Mouse (Mus musculus): ENCODE measurements around the gene Lasp1. TPM values are rescaled to one million over a fixed set of nuclear protein-coding genes. Genes with fewer than 3 reads are reported as not detected.

Lasp1 gene
- total RNA-seq, 2 experiments from 2014 or later: 41.3 to 46.2 TPM

- DNase-seq (ENCODE audit: low spot score): no peak
These were observed 9.9 kb downstream of the Lasp1 start for GRCm38 (mm10) chr11:97808621-97809234.

DNA sequence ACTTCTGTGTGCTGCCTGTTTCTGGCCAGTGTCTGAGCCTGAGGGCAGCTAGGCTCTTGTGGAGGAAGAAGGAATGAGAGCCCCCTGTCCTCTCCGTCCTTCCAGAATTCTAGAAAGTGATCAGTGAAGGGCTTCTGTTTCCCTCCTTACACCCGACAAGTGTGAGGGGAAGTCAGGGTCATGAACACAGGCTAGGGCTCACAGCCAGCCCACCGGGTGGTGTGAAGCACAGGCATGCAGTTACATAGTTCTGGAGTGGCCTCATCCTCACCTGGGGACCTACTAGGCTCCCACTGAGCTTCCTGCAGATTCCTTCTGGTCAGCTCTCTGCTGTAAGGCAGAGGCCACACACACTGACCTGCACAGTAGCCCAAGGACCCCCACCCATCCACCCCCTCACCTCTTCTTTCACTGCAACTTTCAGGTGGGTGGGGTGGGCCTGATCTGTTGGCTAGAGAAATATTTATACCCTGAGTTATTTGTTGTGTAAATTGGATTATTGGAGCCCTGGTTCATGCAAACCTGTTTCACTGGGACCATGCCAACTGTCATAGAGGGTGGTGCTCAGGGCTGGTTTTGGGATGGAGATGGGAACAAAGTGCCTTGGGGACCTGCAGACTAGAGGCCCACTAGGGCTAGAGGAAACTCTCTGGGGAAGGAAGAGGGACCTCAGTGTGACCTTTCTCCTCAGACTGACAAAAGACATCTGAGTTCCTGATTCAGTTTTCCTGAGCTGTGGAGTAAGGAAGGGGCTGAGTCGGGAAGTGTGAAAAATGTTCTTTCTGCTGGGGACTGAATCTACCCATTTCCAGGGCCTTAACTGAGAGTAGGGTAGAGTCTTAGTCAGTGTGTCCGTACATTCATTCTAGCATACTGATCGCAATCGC is 10.7 kb downstream of the Lasp1 start:
- intact Hi-C loops (cut with DNase I): no loop called here
- no peak for DNase-seq (ENCODE audit: low spot score)

More at GRCm38 (mm10) chr11:97808621-97809234, 9.9 kb downstream of the Lasp1 start:
- intact Hi-C loops (cut with DNase I): no loop called here

DNA sequence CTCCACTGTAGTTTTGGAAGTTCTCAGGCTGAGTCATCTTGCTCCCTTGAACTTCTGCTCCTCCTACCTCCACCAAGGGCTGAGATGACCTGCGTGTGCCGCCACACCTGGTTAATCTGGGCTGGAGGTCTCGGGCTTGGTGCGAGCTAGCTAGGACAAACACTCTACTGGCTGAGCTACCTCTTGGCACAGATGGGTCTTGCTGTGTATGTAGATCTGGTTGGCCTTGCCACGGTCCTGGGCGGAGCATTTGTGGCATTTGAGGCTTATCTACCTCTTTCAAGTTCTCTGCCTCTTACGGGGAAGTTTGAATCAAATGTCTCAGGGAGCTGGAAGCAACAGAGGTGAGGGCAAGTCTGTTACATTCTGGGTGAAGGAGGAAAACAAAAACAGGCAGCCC is 11.6 kb downstream of the Lasp1 start:
- no peak for DNase-seq (ENCODE audit: low spot score)
- intact Hi-C loops (cut with DNase I): no loop called here

DNA sequence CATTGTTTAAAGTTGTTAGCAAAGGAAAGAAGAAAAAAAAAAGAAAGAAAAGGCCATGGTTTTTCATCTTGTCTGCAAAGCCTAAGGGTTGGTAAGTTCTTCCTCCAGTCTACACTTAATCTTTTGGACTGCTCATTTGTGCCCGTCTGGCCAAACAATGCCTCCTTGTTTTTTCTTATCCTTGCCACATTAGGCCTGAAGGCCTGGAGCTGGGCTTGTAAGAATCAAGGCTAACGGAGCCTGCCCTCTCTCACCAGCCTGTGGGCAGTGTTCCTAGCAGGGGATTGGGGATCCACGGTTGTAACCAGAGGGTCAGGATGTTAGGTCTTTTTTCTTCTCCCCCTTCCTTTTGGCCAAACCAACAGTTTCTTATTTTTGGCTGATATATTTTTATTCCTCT is 12.2 kb downstream of the Lasp1 start:
- intact Hi-C loops (cut with DNase I): no loop called here
- DNase-seq (ENCODE audit: low spot score): no peak

DNA sequence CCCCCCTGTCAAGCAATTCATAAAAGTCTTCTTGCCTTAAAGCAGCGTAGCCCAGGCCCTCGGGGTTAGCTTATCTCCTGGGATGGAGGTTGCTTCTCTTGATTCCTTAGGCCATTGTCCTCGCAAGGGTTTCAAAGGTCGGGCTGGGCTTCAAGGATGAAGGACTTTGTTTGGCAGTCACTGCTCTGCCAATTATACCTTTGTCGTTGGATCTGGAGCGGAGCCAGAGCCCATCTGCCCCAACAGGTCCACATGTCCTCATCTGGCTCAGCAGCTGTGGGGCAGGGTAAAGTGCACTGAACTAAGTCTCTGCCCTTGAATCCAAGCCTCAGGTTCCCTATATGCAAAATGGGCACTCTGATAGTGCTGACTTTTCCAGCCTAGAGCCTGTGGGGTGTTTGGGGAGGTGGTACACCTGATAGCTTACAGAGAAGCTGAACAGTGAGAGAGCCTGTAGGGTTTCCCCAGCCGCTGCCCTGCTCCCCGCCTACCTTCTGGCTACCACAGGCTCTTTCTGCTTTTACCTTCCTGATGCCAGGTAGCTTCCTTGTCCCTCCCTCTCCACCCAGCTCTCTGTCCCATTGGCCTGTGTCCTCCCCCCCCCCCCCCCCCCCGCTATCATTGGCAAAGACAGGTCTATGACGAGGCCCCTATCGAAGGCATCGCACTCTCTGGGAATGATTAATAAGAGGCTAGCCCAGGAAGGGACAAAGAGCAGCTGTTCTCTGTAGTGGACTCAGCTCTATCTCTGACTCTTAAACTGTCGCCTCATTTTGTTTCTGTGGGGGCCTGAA is 13.0 kb downstream of the Lasp1 start:
- no peak for DNase-seq (ENCODE audit: low spot score)
- intact Hi-C loops (cut with DNase I): no loop called here

- no peak for DNase-seq (ENCODE audit: low spot score)
- intact Hi-C loops (cut with DNase I): no loop called here
These were observed 13.7 kb downstream of the Lasp1 start for GRCm38 (mm10) chr11:97812491-97812921.

DNA sequence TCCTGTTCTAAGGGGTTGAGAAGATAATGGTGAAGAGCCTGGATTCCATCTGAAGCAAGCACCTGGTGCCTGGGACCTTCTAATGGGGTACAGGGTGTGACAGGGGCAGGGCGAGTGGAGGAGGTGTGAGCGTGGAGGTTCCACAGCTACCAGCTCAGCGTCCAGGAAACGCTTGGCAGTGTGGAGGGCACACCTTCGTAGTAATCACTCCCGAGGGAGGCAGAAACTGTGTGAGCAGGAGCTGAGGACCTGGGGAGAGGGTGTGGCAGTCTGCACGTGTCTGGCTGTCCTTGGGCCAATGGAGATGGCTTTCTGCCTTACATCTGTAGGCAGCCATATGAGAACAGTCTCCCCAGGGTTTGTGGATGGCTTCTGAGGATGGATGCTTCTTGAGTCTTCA is 14.3 kb downstream of the Lasp1 start:
- intact Hi-C loops (cut with DNase I): no loop called here
- no peak for DNase-seq (ENCODE audit: low spot score)

GRCm38 (mm10) chr11:97813746-97814515 is 15.1 kb downstream of the Lasp1 start:
- no peak for DNase-seq (ENCODE audit: low spot score)
- intact Hi-C loops (cut with DNase I): no loop called here

DNA sequence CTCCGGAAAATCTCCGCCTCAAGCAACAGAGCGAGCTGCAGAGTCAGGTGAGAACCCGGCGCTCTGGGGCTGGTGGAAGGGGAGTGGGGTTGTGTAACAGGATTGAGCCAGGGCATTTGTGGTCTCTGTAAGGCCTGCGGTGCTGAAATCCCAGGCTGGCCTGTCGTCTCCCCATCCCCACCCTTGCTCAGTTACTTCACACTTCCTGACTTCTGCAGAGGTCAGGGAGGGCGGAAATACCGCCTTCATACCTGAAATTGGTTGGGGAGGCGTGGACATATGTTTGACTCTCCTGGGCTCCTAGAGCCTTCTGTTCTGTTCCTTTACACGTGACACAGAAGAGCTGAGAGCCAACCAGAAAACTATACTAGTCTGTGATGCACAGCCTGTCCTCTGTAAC is 16.9 kb downstream of the Lasp1 start:
- DNase-seq (ENCODE audit: low spot score): no peak
- intact Hi-C loops (cut with DNase I): no loop called here

- intact Hi-C loops (cut with DNase I): no loop called here
- DNase-seq (ENCODE audit: low spot score): no peak
These were observed 17.4 kb downstream of the Lasp1 start for GRCm38 (mm10) chr11:97816176-97816575.

GRCm38 (mm10) chr11:97816916-97817315 is 18.1 kb downstream of the Lasp1 start:
- intact Hi-C loops (cut with DNase I): no loop called here
- DNase-seq (ENCODE audit: low spot score): no peak

DNA sequence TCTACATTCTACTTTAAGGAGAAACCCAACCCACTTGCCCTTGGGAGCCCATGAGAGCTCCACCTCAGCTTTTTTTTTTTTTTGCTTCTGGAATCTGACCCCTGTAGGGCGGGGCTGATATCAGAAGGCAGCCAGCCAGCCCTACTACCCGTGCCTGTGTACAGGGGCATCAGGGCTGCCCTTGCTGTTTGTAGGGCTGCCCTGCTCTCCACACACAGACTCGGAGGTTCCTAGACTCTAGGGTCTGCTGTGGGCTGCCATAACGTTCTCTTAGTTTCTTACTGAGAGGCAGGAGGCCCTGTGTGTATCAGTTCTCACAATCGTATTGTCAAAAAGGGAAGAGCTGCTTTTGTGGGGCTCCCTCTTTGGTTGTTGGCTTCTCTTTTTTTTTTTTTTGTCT is 18.6 kb downstream of the Lasp1 start:
- DNase-seq (ENCODE audit: low spot score): no peak
- intact Hi-C loops (cut with DNase I): no loop called here

GRCm38 (mm10) chr11:97818003-97818402 is 19.2 kb downstream of the Lasp1 start:
- no peak for DNase-seq (ENCODE audit: low spot score)
- intact Hi-C loops (cut with DNase I): no loop called here

- no peak for DNase-seq (ENCODE audit: low spot score)
- intact Hi-C loops (cut with DNase I): no loop called here
These were observed 19.8 kb downstream of the Lasp1 start for GRCm38 (mm10) chr11:97818571-97818970.

DNA sequence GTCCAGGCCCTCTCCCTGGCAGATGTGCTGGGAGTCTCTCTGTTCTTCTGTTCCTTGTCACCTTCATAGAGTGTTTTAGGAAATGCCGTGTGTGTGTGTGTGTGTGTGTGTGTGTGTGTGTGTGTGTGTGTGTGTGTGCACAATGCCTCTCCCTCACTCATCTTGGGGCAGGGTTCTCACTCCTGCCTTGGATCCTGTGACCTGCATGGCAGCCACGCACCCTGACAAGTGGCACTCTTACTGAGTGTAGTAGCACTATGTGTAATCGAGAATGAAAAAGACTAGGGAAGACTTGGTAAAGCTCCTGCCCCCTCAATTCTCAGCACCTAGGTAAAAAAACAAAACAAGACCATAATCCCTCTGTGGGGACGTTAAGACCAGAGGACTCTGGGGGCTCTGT is 20.3 kb downstream of the Lasp1 start:
- no peak for DNase-seq (ENCODE audit: low spot score)
- intact Hi-C loops (cut with DNase I): no loop called here

GRCm38 (mm10) chr11:97819923-97820322 is 21.1 kb downstream of the Lasp1 start:
- intact Hi-C loops (cut with DNase I): loop anchor here (2.0 kb wide), 1 partner anchor 19 kb away; no protein-coding TSS in a partner anchor
- no peak for DNase-seq (ENCODE audit: low spot score)

- DNase-seq (ENCODE audit: low spot score): no peak
- intact Hi-C loops (cut with DNase I): loop anchor here (2.0 kb wide), 1 partner anchor 20 kb away; no protein-coding TSS in a partner anchor
These were observed 22.0 kb downstream of the Lasp1 start for GRCm38 (mm10) chr11:97820840-97821239.

DNA sequence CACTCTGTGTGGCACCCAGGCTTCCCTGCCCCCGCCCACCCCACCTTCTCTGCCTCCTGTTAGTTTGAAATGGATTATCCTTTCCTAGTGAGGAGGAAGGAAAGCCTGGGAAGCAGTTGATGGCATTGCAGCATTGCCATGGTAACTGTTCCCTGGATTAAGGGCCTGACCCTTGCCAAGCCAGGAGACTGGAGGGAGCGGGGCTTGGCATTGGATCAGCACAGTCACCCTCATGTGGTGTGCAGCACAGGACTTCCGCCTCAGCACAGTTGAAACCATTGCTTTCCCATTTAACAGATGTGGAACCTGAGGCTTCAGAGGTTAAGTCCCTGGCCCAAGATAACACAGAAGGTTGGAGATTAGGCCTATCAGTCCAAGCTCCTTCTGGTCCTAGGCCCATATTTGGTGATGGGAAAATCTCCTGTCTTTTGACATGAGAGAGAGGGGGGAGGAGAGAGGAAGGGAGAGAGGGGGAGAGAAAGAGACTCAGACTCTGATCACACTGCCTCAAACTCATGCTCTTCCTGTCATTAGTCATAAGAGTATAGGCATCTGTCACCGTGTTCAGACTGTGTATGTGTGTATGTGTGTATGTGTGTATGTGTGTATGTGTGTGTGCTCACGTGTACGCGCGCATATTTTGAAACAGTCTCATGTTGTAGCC is 22.7 kb downstream of the Lasp1 start:
- intact Hi-C loops (cut with DNase I): loop anchor here (2.0 kb wide), 1 partner anchor 21 kb away; no protein-coding TSS in a partner anchor
- no peak for DNase-seq (ENCODE audit: low spot score)
